Mouse (Mus musculus) ES-E14 (cell line): ENCODE results near the gene Kcnc1.

Experiments used
- CHD2 ChIP-seq: IDR thresholded peaks from 2 replicates; pipeline ENCODE4 v1.6.1; 2014; ENCODE audit warnings: mild to moderate bottlenecking, low read depth, low read length, inconsistent platforms
- HCFC1 ChIP-seq: IDR thresholded peaks from 2 replicates; pipeline ENCODE4 v1.6.1; 2012; ENCODE audit warnings: low read length, inconsistent platforms, borderline replicate concordance; ENCODE audit not compliant: insufficient read depth
- MAFK ChIP-seq: IDR thresholded peaks from 2 replicates; pipeline ENCODE4 v1.6.1; 2014; ENCODE audit warnings: mild to moderate bottlenecking, low read depth, low read length, inconsistent platforms; ENCODE audit not compliant: insufficient read depth
- ZNF384 ChIP-seq: IDR thresholded peaks from 2 replicates; pipeline ENCODE4 v1.6.1; 2012; ENCODE audit warnings: low read depth, low read length, inconsistent platforms

- TF ChIP-seq ZNF384 (no peak), MAFK (no peak), CHD2 (no peak), HCFC1 (no peak)
These were observed 3.4 kb downstream of the Kcnc1 start for GRCm38 (mm10) chr7:46399676-46400075.
